Mouse (Mus musculus): Measurements from ENCODE around the gene Olfr1157. TPM values are rescaled to one million over a fixed set of nuclear protein-coding genes. Genes with fewer than 3 reads are reported as not detected.

Gene Olfr1157
- polyA plus RNA-seq (2014; fragmentation: Nextera tagmentation; extraction: Ambion mirVana): not detected in 2 replicates

- no peaks in the 10 kb centered on the region for H3K4me1 ChIP-seq (replicated peaks; ENCODE audit: control insufficient read depth, insufficient read depth, low read length)
Observed at GRCm38 (mm10) chr2:87968199-87968598, at the start of gene Olfr1157. TSS of gene Olfr1157 (minus strand) at chr2:87968299.

GRCm38 (mm10) chr2:88007515-88008318, 39.6 kb upstream of the Olfr1157 start, which contains the start of gene Olfr1160:
TSS of gene Olfr1160 (minus strand) at chr2:88008268.
- ATAC-seq (ENCODE audit: low FRiP score): no peak
- no peak within 1 kb of the TSS for H3K4me2 ChIP-seq (replicated peaks; ENCODE audit: low read depth, low read length)
- DNase-seq (ENCODE audit: low spot score): no peak
- H3K27me3 ChIP-seq (ENCODE audit: control insufficient read depth, insufficient read depth, low read length): no peaks in the 10 kb centered on the region
- no peaks in the 10 kb centered on the region for H3K36me3 ChIP-seq (ENCODE audit: control insufficient read depth, insufficient read depth, low read length)
- no peak within 1 kb of the TSS for H3K9ac ChIP-seq (ENCODE audit: low read depth, low read length)
- H3K27ac ChIP-seq (ENCODE audit: low read depth, low read length): no peak within 1 kb of the TSS
- no peaks in the 10 kb centered on the region for H3K9me3 ChIP-seq (ENCODE audit: control insufficient read depth, low read length)
- H3K4me1 ChIP-seq (replicated peaks; ENCODE audit: control insufficient read depth, insufficient read depth, low read length): no peaks in the 10 kb centered on the region
- H3K4me3 ChIP-seq (ENCODE audit: low read depth, low read length): no peak within 1 kb of the TSS

More at GRCm38 (mm10) chr2:87968199-87968598, at the start of gene Olfr1157:
- no peak within 1 kb of the TSS for H3K9ac ChIP-seq (ENCODE audit: low read depth, low read length)
- ATAC-seq (ENCODE audit: low FRiP score) (no peak), DNase-seq (ENCODE audit: low spot score) (no peak)
- WGBS: 96% methylated on average over 4 of the region's 4 CpGs
- no peak within 1 kb of the TSS for H3K4me2 ChIP-seq (replicated peaks; ENCODE audit: low read depth, low read length)
- H3K27me3 ChIP-seq (ENCODE audit: control insufficient read depth, insufficient read depth, low read length): no peaks in the 10 kb centered on the region
- no peaks in the 10 kb centered on the region for H3K36me3 ChIP-seq (ENCODE audit: control insufficient read depth, insufficient read depth, low read length)
- H3K4me3 ChIP-seq (ENCODE audit: low read depth, low read length): no peak within 1 kb of the TSS
- no peak within 1 kb of the TSS for H3K27ac ChIP-seq (ENCODE audit: low read depth, low read length)
- H3K9me3 ChIP-seq (ENCODE audit: control insufficient read depth, low read length): no peaks in the 10 kb centered on the region

GRCm38 (mm10) chr2:87989813-87990212, 21.7 kb upstream of the Olfr1157 start, which contains the start of gene Olfr1158:
TSS of gene Olfr1158 (plus strand) at chr2:87990113.
- ATAC-seq (ENCODE audit: low FRiP score): no peak
- Histone ChIP-seq H3K27me3 (ENCODE audit: control insufficient read depth, insufficient read depth, low read length) (no peaks in the 10 kb centered on the region), H3K4me3 (ENCODE audit: low read depth, low read length) (no peak within 1 kb of the TSS), H3K27ac (ENCODE audit: low read depth, low read length) (no peak within 1 kb of the TSS), H3K4me1 (replicated peaks; ENCODE audit: control insufficient read depth, insufficient read depth, low read length) (no peaks in the 10 kb centered on the region), H3K9me3 (ENCODE audit: control insufficient read depth, low read length) (no peaks in the 10 kb centered on the region), H3K4me2 (replicated peaks; ENCODE audit: low read depth, low read length) (no peak within 1 kb of the TSS), H3K9ac (ENCODE audit: low read depth, low read length) (no peak within 1 kb of the TSS), H3K36me3 (ENCODE audit: control insufficient read depth, insufficient read depth, low read length) (no peaks in the 10 kb centered on the region)
- no peak for DNase-seq (ENCODE audit: low spot score)

GRCm38 (mm10) chr2:87974563-87974962, 6.5 kb upstream of the Olfr1157 start, which contains the start of gene Olfr74:
TSS of gene Olfr74 (minus strand) at chr2:87974663.
- no peaks in the 10 kb centered on the region for H3K9me3 ChIP-seq (ENCODE audit: control insufficient read depth, low read length)
- no peak within 1 kb of the TSS for H3K27ac ChIP-seq (ENCODE audit: low read depth, low read length)
- no peak within 1 kb of the TSS for H3K9ac ChIP-seq (ENCODE audit: low read depth, low read length)
- no peak within 1 kb of the TSS for H3K4me2 ChIP-seq (replicated peaks; ENCODE audit: low read depth, low read length)
- WGBS: 80% methylated on average over 3 of the region's 3 CpGs
- DNase-seq (ENCODE audit: low spot score): no peak
- H3K4me3 ChIP-seq (ENCODE audit: low read depth, low read length): no peak within 1 kb of the TSS
- ATAC-seq (ENCODE audit: low FRiP score): no peak
- H3K4me1 ChIP-seq (replicated peaks; ENCODE audit: control insufficient read depth, insufficient read depth, low read length): no peaks in the 10 kb centered on the region
- H3K27me3 ChIP-seq (ENCODE audit: control insufficient read depth, insufficient read depth, low read length): no peaks in the 10 kb centered on the region
- H3K36me3 ChIP-seq (ENCODE audit: control insufficient read depth, insufficient read depth, low read length): no peaks in the 10 kb centered on the region

GRCm38 (mm10) chr2:87953000-87953399, 15.1 kb downstream of the Olfr1157 start, which contains the start of gene Olfr1156:
TSS of gene Olfr1156 (minus strand) at chr2:87953100.
- H3K36me3 ChIP-seq (ENCODE audit: control insufficient read depth, insufficient read depth, low read length): no peaks in the 10 kb centered on the region
- no peak within 1 kb of the TSS for H3K9ac ChIP-seq (ENCODE audit: low read depth, low read length)
- no peak within 1 kb of the TSS for H3K4me2 ChIP-seq (replicated peaks; ENCODE audit: low read depth, low read length)
- no peak within 1 kb of the TSS for H3K4me3 ChIP-seq (ENCODE audit: low read depth, low read length)
- no peaks in the 10 kb centered on the region for H3K4me1 ChIP-seq (replicated peaks; ENCODE audit: control insufficient read depth, insufficient read depth, low read length)
- H3K27ac ChIP-seq (ENCODE audit: low read depth, low read length): no peak within 1 kb of the TSS
- H3K9me3 ChIP-seq (ENCODE audit: control insufficient read depth, low read length): no peaks in the 10 kb centered on the region
- no peaks in the 10 kb centered on the region for H3K27me3 ChIP-seq (ENCODE audit: control insufficient read depth, insufficient read depth, low read length)
- ATAC-seq (ENCODE audit: low FRiP score): no peak
- no peak for DNase-seq (ENCODE audit: low spot score)

GRCm38 (mm10) chr2:87945037-87945436, 23.1 kb downstream of the Olfr1157 start, which contains the start of gene Olfr1155:
TSS of gene Olfr1155 (minus strand) at chr2:87945137.
- Histone ChIP-seq H3K4me3 (ENCODE audit: low read depth, low read length) (no peak within 1 kb of the TSS), H3K4me1 (replicated peaks; ENCODE audit: control insufficient read depth, insufficient read depth, low read length) (no peaks in the 10 kb centered on the region), H3K27me3 (ENCODE audit: control insufficient read depth, insufficient read depth, low read length) (no peaks in the 10 kb centered on the region), H3K27ac (ENCODE audit: low read depth, low read length) (no peak within 1 kb of the TSS), H3K9me3 (ENCODE audit: control insufficient read depth, low read length) (no peaks in the 10 kb centered on the region), H3K36me3 (ENCODE audit: control insufficient read depth, insufficient read depth, low read length) (no peaks in the 10 kb centered on the region), H3K9ac (ENCODE audit: low read depth, low read length) (no peak within 1 kb of the TSS), H3K4me2 (replicated peaks; ENCODE audit: low read depth, low read length) (no peak within 1 kb of the TSS)
- no peak for ATAC-seq (ENCODE audit: low FRiP score)
- no peak for DNase-seq (ENCODE audit: low spot score)
- 90% methylated on average over 1 of the region's 1 CpGs for WGBS

Other genes with a start within 250 kb of the Olfr1157 start
- gene Olfr1138, start 228.3 kb downstream of the Olfr1157 start, polyA plus RNA-seq (2014; fragmentation: Nextera tagmentation; extraction: Ambion mirVana): not detected in 2 replicates
- not detected in 2 replicates for gene Olfr1140, start 224.5 kb downstream of the Olfr1157 start, polyA plus RNA-seq (2014; fragmentation: Nextera tagmentation; extraction: Ambion mirVana)
- not detected in 2 replicates for gene Olfr1141, start 214.3 kb downstream of the Olfr1157 start, polyA plus RNA-seq (2014; fragmentation: Nextera tagmentation; extraction: Ambion mirVana)
- gene Olfr152, start 188.8 kb downstream of the Olfr1157 start, polyA plus RNA-seq (2014; fragmentation: Nextera tagmentation; extraction: Ambion mirVana): not detected in 2 replicates
- gene Olfr1143, start 167.7 kb downstream of the Olfr1157 start, polyA plus RNA-seq (2014; fragmentation: Nextera tagmentation; extraction: Ambion mirVana): not detected in 2 replicates
- not detected in 2 replicates for gene Olfr1145, start 158.5 kb downstream of the Olfr1157 start, polyA plus RNA-seq (2014; fragmentation: Nextera tagmentation; extraction: Ambion mirVana)
- not detected in 2 replicates for gene Olfr1148, start 137.8 kb downstream of the Olfr1157 start, polyA plus RNA-seq (2014; fragmentation: Nextera tagmentation; extraction: Ambion mirVana)
- gene Olfr1150-ps1, start 124.3 kb downstream of the Olfr1157 start, polyA plus RNA-seq (2014; fragmentation: Nextera tagmentation; extraction: Ambion mirVana): not detected in 2 replicates
- gene Olfr1151, start 112.4 kb downstream of the Olfr1157 start, polyA plus RNA-seq (2014; fragmentation: Nextera tagmentation; extraction: Ambion mirVana): not detected in 2 replicates
- gene Olfr1152, start 101.8 kb downstream of the Olfr1157 start, polyA plus RNA-seq (2014; fragmentation: Nextera tagmentation; extraction: Ambion mirVana): 0.03 TPM in 2 replicates
- not detected in 2 replicates for gene Olfr1153, start 73.3 kb downstream of the Olfr1157 start, polyA plus RNA-seq (2014; fragmentation: Nextera tagmentation; extraction: Ambion mirVana)
- gene Olfr1154, start 63.1 kb downstream of the Olfr1157 start, polyA plus RNA-seq (2014; fragmentation: Nextera tagmentation; extraction: Ambion mirVana): not detected in 2 replicates
- not detected in 2 replicates for gene Olfr1155, start 23.2 kb downstream of the Olfr1157 start, polyA plus RNA-seq (2014; fragmentation: Nextera tagmentation; extraction: Ambion mirVana)
- not detected in 2 replicates for gene Olfr1156, start 15.2 kb downstream of the Olfr1157 start, polyA plus RNA-seq (2014; fragmentation: Nextera tagmentation; extraction: Ambion mirVana)
- gene Olfr74, start 6.4 kb upstream of the Olfr1157 start, polyA plus RNA-seq (2014; fragmentation: Nextera tagmentation; extraction: Ambion mirVana): not detected in 2 replicates
- not detected in 2 replicates for gene Olfr1158, start 21.8 kb upstream of the Olfr1157 start, polyA plus RNA-seq (2014; fragmentation: Nextera tagmentation; extraction: Ambion mirVana)
- gene Olfr1160, start 40.0 kb upstream of the Olfr1157 start, polyA plus RNA-seq (2014; fragmentation: Nextera tagmentation; extraction: Ambion mirVana): not detected in 2 replicates
- not detected in 2 replicates for gene Olfr1161, start 54.5 kb upstream of the Olfr1157 start, polyA plus RNA-seq (2014; fragmentation: Nextera tagmentation; extraction: Ambion mirVana)
- not detected in 2 replicates for gene Olfr73, start 69.4 kb upstream of the Olfr1157 start, polyA plus RNA-seq (2014; fragmentation: Nextera tagmentation; extraction: Ambion mirVana)
- gene Olfr1162, start 82.8 kb upstream of the Olfr1157 start, polyA plus RNA-seq (2014; fragmentation: Nextera tagmentation; extraction: Ambion mirVana): not detected in 2 replicates
- gene Olfr1163, start 103.5 kb upstream of the Olfr1157 start, polyA plus RNA-seq (2014; fragmentation: Nextera tagmentation; extraction: Ambion mirVana): not detected in 2 replicates
- not detected in 2 replicates for gene Olfr1164, start 125.7 kb upstream of the Olfr1157 start, polyA plus RNA-seq (2014; fragmentation: Nextera tagmentation; extraction: Ambion mirVana)
- gene Olfr1166, start 160.0 kb upstream of the Olfr1157 start, polyA plus RNA-seq (2014; fragmentation: Nextera tagmentation; extraction: Ambion mirVana): not detected in 2 replicates
- gene Olfr1167, start 186.9 kb upstream of the Olfr1157 start, polyA plus RNA-seq (2014; fragmentation: Nextera tagmentation; extraction: Ambion mirVana): not detected in 2 replicates
- not detected in 2 replicates for gene Olfr1168, start 213.6 kb upstream of the Olfr1157 start, polyA plus RNA-seq (2014; fragmentation: Nextera tagmentation; extraction: Ambion mirVana)